Mouse (Mus musculus) limb, embryonic 13.5 days (tissue): ENCODE measurements around the gene Stag1. TPM values are rescaled to one million over a fixed set of nuclear protein-coding genes. Genes with fewer than 3 reads are reported as not detected.

ENCODE experiments used
- ATAC-seq: fragments of 200-750 bp; cut with Nextera tagmentation; 2 replicates; pipeline ENCODE4 v1.8.0; 2017; ENCODE audit warnings: low read depth, moderate number of reproducible peaks, moderate TSS enrichment; ENCODE audit not compliant: low FRiP score
- H3K27ac ChIP-seq: fragments of 300-500 bp; sonication (generic); 2 replicates; pipeline ENCODE4 v1.5.1; 2015; ENCODE audit warnings: inconsistent platforms, mild to moderate bottlenecking, moderate library complexity
- H3K27me3 ChIP-seq: fragments of 300-500 bp; sonication (generic); 2 replicates; pipeline ENCODE4 v1.6.1; 2015; ENCODE audit warnings: mild to moderate bottlenecking, inconsistent platforms
- H3K36me3 ChIP-seq: fragments of 300-500 bp; sonication (generic); 2 replicates; pipeline ENCODE4 v1.6.1; 2015; ENCODE audit warnings: inconsistent platforms, mild to moderate bottlenecking, moderate library complexity
- H3K4me1 ChIP-seq: fragments of 300-500 bp; sonication (generic); 2 replicates; pipeline ENCODE4 v1.6.1; 2015; ENCODE audit warnings: inconsistent platforms
- H3K4me2 ChIP-seq: fragments of 300-500 bp; sonication (generic); replicated peaks from 2 replicates; pipeline ENCODE4 v1.6.1; 2015; ENCODE audit warnings: inconsistent platforms, mild to moderate bottlenecking, moderate library complexity
- H3K4me3 ChIP-seq: fragments of 300-500 bp; sonication (generic); 2 replicates; pipeline ENCODE4 v1.5.1; 2015; ENCODE audit warnings: moderate library complexity, mild to moderate bottlenecking, inconsistent platforms
- H3K9ac ChIP-seq: fragments of 300-500 bp; sonication (generic); 2 replicates; pipeline ENCODE4 v1.6.1; 2015; ENCODE audit warnings: mild to moderate bottlenecking, inconsistent platforms
- H3K9me3 ChIP-seq: fragments of 300-500 bp; sonication (generic); 2 replicates; pipeline ENCODE4 v1.6.1; 2016; ENCODE audit warnings: inconsistent platforms
- WGBS: fragments of 180-500 bp; shearing (Covaris S2); methylation state at CpG from one replicate; pipeline ENCODE4 v1.1.7; 2015; 5-methylcytosine and 5-hydroxymethylcytosine counted together
- polyA plus RNA-seq: library from polyadenylated mRNA; unstranded; fragments of >200 nt; fragmentation: Nextera tagmentation; extraction: Ambion mirVana; gene quantifications from 2 replicates; pipeline ENCODE4 v1.2.1, GENCODE M21; 2015

The Stag1 gene
- polyA plus RNA-seq, 1 experiment from 2014 or later: 55.4 TPM

GRCm38 (mm10) chr9:100984381-100985310 lies 387.0 kb downstream of the Stag1 start:
- WGBS: 93% methylated on average over 25 of the region's 25 CpGs
- no peak overlapping the region for H3K9ac ChIP-seq
- peaks cover 12% of the 10 kb centered on the region for H3K9me3 ChIP-seq
- no peak overlapping the region for H3K4me3 ChIP-seq
- H3K27me3 ChIP-seq: no peaks in the 10 kb centered on the region
- H3K4me1 ChIP-seq: peaks cover 3% of the 10 kb centered on the region
- H3K4me2 ChIP-seq: no peak overlapping the region
- no peak overlapping the region for H3K27ac ChIP-seq
- no peak for ATAC-seq
- peaks cover 61% of the 10 kb centered on the region for H3K36me3 ChIP-seq

- Histone ChIP-seq H3K9me3 (peaks cover 14% of the 10 kb centered on the region), H3K36me3 (peaks cover 71% of the 10 kb centered on the region), H3K4me1 (no peaks in the 10 kb centered on the region), H3K9ac (no peak overlapping the region), H3K4me3 (no peak overlapping the region), H3K4me2 (no peak overlapping the region), H3K27me3 (no peaks in the 10 kb centered on the region), H3K27ac (no peak overlapping the region)
- ATAC-seq: no peak
- 95% methylated on average over 5 of the region's 5 CpGs for WGBS
Observed at GRCm38 (mm10) chr9:100987006-100987405, 389.4 kb downstream of the Stag1 start.

GRCm38 (mm10) chr9:100987850-100988249 lies 390.3 kb downstream of the Stag1 start:
- no peak overlapping the region for H3K27ac ChIP-seq
- no peaks in the 10 kb centered on the region for H3K4me1 ChIP-seq
- peaks cover 14% of the 10 kb centered on the region for H3K9me3 ChIP-seq
- no peak overlapping the region for H3K4me2 ChIP-seq
- peaks cover 75% of the 10 kb centered on the region for H3K36me3 ChIP-seq
- no peak for ATAC-seq
- H3K4me3 ChIP-seq: no peak overlapping the region
- no peaks in the 10 kb centered on the region for H3K27me3 ChIP-seq
- H3K9ac ChIP-seq: no peak overlapping the region
- 88% methylated on average over 3 of the region's 3 CpGs for WGBS

GRCm38 (mm10) chr9:100990609-100991008 lies 393.0 kb downstream of the Stag1 start:
- Histone ChIP-seq H3K27me3 (no peaks in the 10 kb centered on the region), H3K9me3 (peaks cover 14% of the 10 kb centered on the region), H3K9ac (no peak overlapping the region), H3K4me1 (no peaks in the 10 kb centered on the region), H3K4me2 (no peak overlapping the region), H3K27ac (no peak overlapping the region), H3K4me3 (no peak overlapping the region), H3K36me3 (peaks cover 77% of the 10 kb centered on the region)
- no peak for ATAC-seq
- WGBS: 85% methylated on average over 5 of the region's 5 CpGs

- Histone ChIP-seq H3K4me2 (no peak overlapping the region), H3K4me3 (no peak overlapping the region), H3K27me3 (no peaks in the 10 kb centered on the region), H3K9me3 (peaks cover 14% of the 10 kb centered on the region), H3K27ac (no peak overlapping the region), H3K36me3 (peaks cover 76% of the 10 kb centered on the region), H3K4me1 (no peaks in the 10 kb centered on the region), H3K9ac (no peak overlapping the region)
- 93% methylated on average over 2 of the region's 2 CpGs for WGBS
- ATAC-seq: no peak
Observed at GRCm38 (mm10) chr9:100991321-100991720, 393.7 kb downstream of the Stag1 start.

- peaks cover 67% of the 10 kb centered on the region for H3K36me3 ChIP-seq
- no peak for ATAC-seq
- no peak overlapping the region for H3K27ac ChIP-seq
- H3K4me1 ChIP-seq: no peaks in the 10 kb centered on the region
- H3K9me3 ChIP-seq: peaks cover 14% of the 10 kb centered on the region
- 95% methylated on average over 2 of the region's 2 CpGs for WGBS
- no peaks in the 10 kb centered on the region for H3K27me3 ChIP-seq
- no peak overlapping the region for H3K4me2 ChIP-seq
- no peak overlapping the region for H3K9ac ChIP-seq
- no peak overlapping the region for H3K4me3 ChIP-seq
Observed at GRCm38 (mm10) chr9:100992191-100992590, 394.6 kb downstream of the Stag1 start.

GRCm38 (mm10) chr9:100993937-100994336 lies 396.3 kb downstream of the Stag1 start:
- Histone ChIP-seq H3K4me1 (no peaks in the 10 kb centered on the region), H3K9me3 (peaks cover 8% of the 10 kb centered on the region), H3K27me3 (no peaks in the 10 kb centered on the region), H3K9ac (no peak overlapping the region), H3K27ac (no peak overlapping the region), H3K4me3 (no peak overlapping the region), H3K36me3 (peaks cover 69% of the 10 kb centered on the region), H3K4me2 (no peak overlapping the region)
- no peak for ATAC-seq
- 85% methylated on average over 4 of the region's 4 CpGs for WGBS

GRCm38 (mm10) chr9:100997138-100997537 lies 399.5 kb downstream of the Stag1 start:
- Histone ChIP-seq H3K9ac (no peak overlapping the region), H3K27ac (no peak overlapping the region), H3K4me1 (no peaks in the 10 kb centered on the region), H3K4me2 (no peak overlapping the region), H3K36me3 (peaks cover 61% of the 10 kb centered on the region), H3K27me3 (no peaks in the 10 kb centered on the region), H3K4me3 (no peak overlapping the region), H3K9me3 (peaks cover 2% of the 10 kb centered on the region; the same call in 1 of the 2 replicates)
- no peak for ATAC-seq
- 98% methylated on average over 2 of the region's 2 CpGs for WGBS

GRCm38 (mm10) chr9:101002053-101002452 lies 404.5 kb downstream of the Stag1 start:
- no peak for ATAC-seq
- peaks cover 14% of the 10 kb centered on the region for H3K4me1 ChIP-seq
- no peak overlapping the region for H3K4me2 ChIP-seq
- no peak overlapping the region for H3K9ac ChIP-seq
- peaks cover 47% of the 10 kb centered on the region for H3K36me3 ChIP-seq
- no peak overlapping the region for H3K27ac ChIP-seq
- H3K27me3 ChIP-seq: no peaks in the 10 kb centered on the region
- WGBS: 94% methylated on average over 4 of the region's 4 CpGs
- peaks cover 10% of the 10 kb centered on the region; the same call in 1 of the 2 replicates for H3K9me3 ChIP-seq
- no peak overlapping the region for H3K4me3 ChIP-seq

- peaks cover 45% of the 10 kb centered on the region for H3K36me3 ChIP-seq
- 94% methylated on average over 8 of the region's 8 CpGs for WGBS
Observed at GRCm38 (mm10) chr9:101002841-101003240, 405.2 kb downstream of the Stag1 start.

GRCm38 (mm10) chr9:101003302-101003701 lies 405.7 kb downstream of the Stag1 start:
- Histone ChIP-seq H3K36me3 (peaks cover 42% of the 10 kb centered on the region), H3K27me3 (no peaks in the 10 kb centered on the region), H3K9me3 (peaks cover 10% of the 10 kb centered on the region; the same call in 1 of the 2 replicates), H3K4me1 (peaks cover 14% of the 10 kb centered on the region), H3K27ac (no peak overlapping the region), H3K9ac (no peak overlapping the region), H3K4me3 (no peak overlapping the region), H3K4me2 (no peak overlapping the region)
- ATAC-seq: no peak
- WGBS: 89% methylated on average over 5 of the region's 5 CpGs

More at GRCm38 (mm10) chr9:101002841-101003240, 405.2 kb downstream of the Stag1 start:
- Histone ChIP-seq H3K4me1 (peaks cover 14% of the 10 kb centered on the region), H3K27me3 (no peaks in the 10 kb centered on the region), H3K4me2 (no peak overlapping the region), H3K4me3 (no peak overlapping the region), H3K9ac (no peak overlapping the region), H3K9me3 (peaks cover 10% of the 10 kb centered on the region; the same call in 1 of the 2 replicates), H3K27ac (no peak overlapping the region)
- no peak for ATAC-seq

GRCm38 (mm10) chr9:101005866-101006265 lies 408.3 kb downstream of the Stag1 start:
- Histone ChIP-seq H3K4me3 (no peak overlapping the region), H3K9me3 (peaks cover 10% of the 10 kb centered on the region; the same call in 1 of the 2 replicates), H3K27ac (no peak overlapping the region), H3K36me3 (peaks cover 36% of the 10 kb centered on the region), H3K27me3 (no peaks in the 10 kb centered on the region), H3K4me2 (no peak overlapping the region), H3K9ac (no peak overlapping the region), H3K4me1 (peaks cover 14% of the 10 kb centered on the region)
- ATAC-seq: no peak
- WGBS: 62% methylated on average over 4 of the region's 4 CpGs
